Comparison of ENCODE assay signal across 13 mouse cellular contexts in the genomic region with DNA sequence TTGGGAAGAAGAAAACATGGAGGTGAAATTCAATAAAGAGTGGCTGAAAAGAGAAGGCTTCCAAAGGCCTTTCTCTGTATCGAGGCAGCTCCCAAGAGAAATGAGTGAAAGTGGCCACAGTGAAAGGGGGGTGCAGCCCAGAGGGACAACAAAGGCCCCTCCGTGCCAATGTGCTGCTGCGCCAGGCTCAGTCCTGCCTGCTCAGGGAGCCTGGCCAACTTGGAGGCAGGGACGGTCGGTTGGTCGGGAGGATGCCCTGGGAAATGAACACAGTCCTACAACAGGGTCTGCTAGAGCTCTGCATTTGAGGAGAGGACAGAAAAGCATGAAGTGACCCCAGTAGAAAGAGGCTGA.
DNase-seq lines count a peak whose midpoint lies in the region; ATAC-seq and TF ChIP-seq lines count a peak whose summit lies in the region.
"Had no signal": no experiment of that assay in that cellular context is flagged by ENCODE, and none has a peak within 500 bp of the region (broad histone marks: within the 10 kb centered on the region; RNA-seq: fewer than 3 reads in every experiment).

No protein-coding gene starts in this region.

- WGBS in hindbrain, embryonic 10.5 days, result 73% methylated on average over 6 of the region's 6 CpGs
- 42% methylated on average over 6 of the region's 6 CpGs for WGBS in midbrain, embryonic 12.5 days
- 61% methylated on average over 6 of the region's 6 CpGs for WGBS in intestine, postnatal 0 days

- H3K27ac ChIP-seq in hindbrain, embryonic 10.5 days, result peak overlapping the region; percentile 73
- peak overlapping the region; percentile 22 for H3K27ac ChIP-seq in midbrain, embryonic 12.5 days (replicated peaks)
- H3K27ac ChIP-seq in intestine, postnatal 0 days (ENCODE audit: low read depth, low read length), result no peak overlapping the region

- peaks cover 17% of the 10 kb centered on the region for H3K36me3 ChIP-seq in hindbrain, embryonic 10.5 days
- H3K36me3 ChIP-seq in midbrain, embryonic 12.5 days, result peaks cover 12% of the 10 kb centered on the region
- H3K36me3 ChIP-seq in intestine, postnatal 0 days (ENCODE audit: control insufficient read depth, insufficient read depth), result peaks cover 11% of the 10 kb centered on the region; the same call in 1 of the 2 replicates

- H3K4me1 ChIP-seq in hindbrain, embryonic 10.5 days (replicated peaks), result peaks cover 22% of the 10 kb centered on the region
- H3K4me1 ChIP-seq in midbrain, embryonic 12.5 days, result peaks cover 18% of the 10 kb centered on the region
- no peaks in the 10 kb centered on the region for H3K4me1 ChIP-seq in intestine, postnatal 0 days (replicated peaks; ENCODE audit: control insufficient read depth, insufficient read depth, low read length)

- H3K9me3 ChIP-seq in hindbrain, embryonic 10.5 days, result no peaks in the 10 kb centered on the region
- no peaks in the 10 kb centered on the region for H3K9me3 ChIP-seq in midbrain, embryonic 12.5 days
- H3K9me3 ChIP-seq in intestine, postnatal 0 days (ENCODE audit: control insufficient read depth), result no peaks in the 10 kb centered on the region
- H3K9me3 ChIP-seq: G1E had no signal

- no peak overlapping the region for H3K4me3 ChIP-seq in hindbrain, embryonic 10.5 days
- H3K4me3 ChIP-seq in midbrain, embryonic 12.5 days, result no peak overlapping the region
- H3K4me3 ChIP-seq in intestine, postnatal 0 days (ENCODE audit: low read depth, low read length), result no peak overlapping the region

- no peak overlapping the region for H3K9ac ChIP-seq in midbrain, embryonic 12.5 days (replicated peaks)
- no peak overlapping the region for H3K9ac ChIP-seq in intestine, postnatal 0 days (ENCODE audit: low read depth, low read length)

- DNase-seq in cerebellum, postnatal 10 days, result peak; percentile 71 to 82
- DNase-seq in cerebellum, adult 11-12 months, result no peak
- peak; percentile 11 for DNase-seq in Muller cell, postnatal 12 days (ENCODE audit: inconsistent ontology term)
- DNase-seq in hindbrain, embryonic 10.5 days (ENCODE audit: low spot score), result no peak
- no peak for DNase-seq in spleen, adult 12 weeks (ENCODE audit: low spot score)
- DNase-seq in urinary bladder, postnatal 4 days (ENCODE audit: low spot score in 2 of 2), result no peak
- DNase-seq: cerebellum, adult 8-10 months; gastrocnemius, postnatal 25 days; kidney, postnatal 14 days had no signal

- 0 out of 2 replicates have a peak, but pooled peaks have one; percentile 41 for ATAC-seq in midbrain, embryonic 12.5 days (ENCODE audit: low FRiP score, low read depth)
- ATAC-seq in intestine, postnatal 0 days, result no peak
- ATAC-seq: lung, postnatal 0 days had no signal

- no peaks in the 10 kb centered on the region for H3K27me3 ChIP-seq in hindbrain, embryonic 10.5 days (ENCODE audit: insufficient read depth, poor library complexity, severe bottlenecking)
- peaks cover 12% of the 10 kb centered on the region; the same call in 1 of the 2 replicates for H3K27me3 ChIP-seq in midbrain, embryonic 12.5 days
- no peaks in the 10 kb centered on the region for H3K27me3 ChIP-seq in intestine, postnatal 0 days (replicated peaks; ENCODE audit: control insufficient read depth, insufficient read depth, low read length)

- TF ChIP-seq CTCF in intestine, postnatal 0 days (IDR thresholded peaks at IDR 0.05; ENCODE audit: low read depth), result no peak

- H3K4me2 ChIP-seq in midbrain, embryonic 12.5 days (replicated peaks), result no peak overlapping the region
- H3K4me2 ChIP-seq in intestine, postnatal 0 days (replicated peaks; ENCODE audit: low read depth), result no peak overlapping the region

Comparison
In these comparisons a context has a peak if more than half of its experiments do, and no peak if none do; other contexts are left out.
1. DNase-seq: peak in cerebellum, postnatal 10 days (2 of 2) and Muller cell, postnatal 12 days (single experiment); none in cerebellum, adult 11-12 months (single experiment), hindbrain, embryonic 10.5 days (single experiment), spleen, adult 12 weeks (single experiment) and urinary bladder, postnatal 4 days (0 of 2).